Mouse (Mus musculus): ENCODE measurements around the gene Gm44965.

GRCm38 (mm10) chr6:48597233-48597625 lies 3.5 kb downstream of the Gm44965 start:
- TF ChIP-seq CTCF (IDR thresholded peaks at IDR 0.05; ENCODE audit: borderline replicate concordance, insufficient read depth, low read depth, low read length): no peak
- TF ChIP-seq POLR2A (IDR thresholded peaks at IDR 0.05; ENCODE audit: borderline replicate concordance, insufficient read depth, low read length): no peak

Measured in cerebellum, adult 2 months (tissue).